Mouse (Mus musculus) cerebellum, adult 11 months (tissue): ENCODE data around the gene Dnajc11.

ENCODE experiments used
- DNase-seq: peaks from one replicate; pipeline ENCODE4 v3.0.0; 2022

Dnajc11 gene

GRCm38 (mm10) chr4:151933505-151934214 lies at the start of gene Dnajc11:
Dnajc11 (plus strand) TSS chr4:151933691.
- peak; percentile 91 for DNase-seq

- no peak for DNase-seq
Measured at GRCm38 (mm10) chr4:151893241-151893640, 40.2 kb upstream of the Dnajc11 start.

GRCm38 (mm10) chr4:151894926-151895325 lies 38.6 kb upstream of the Dnajc11 start:
- DNase-seq, result no peak

- no peak for DNase-seq
Measured at GRCm38 (mm10) chr4:151895624-151896023, 37.9 kb upstream of the Dnajc11 start.

GRCm38 (mm10) chr4:151897069-151897617 lies 36.3 kb upstream of the Dnajc11 start:
- no peak for DNase-seq

- no peak for DNase-seq
Measured at GRCm38 (mm10) chr4:151898600-151899245, 34.8 kb upstream of the Dnajc11 start.

GRCm38 (mm10) chr4:151899707-151900384 lies 33.6 kb upstream of the Dnajc11 start:
- DNase-seq, result no peak

GRCm38 (mm10) chr4:151900735-151901134 lies 32.8 kb upstream of the Dnajc11 start:
- DNase-seq, result no peak

GRCm38 (mm10) chr4:151901422-151901821 lies 32.1 kb upstream of the Dnajc11 start:
- DNase-seq, result no peak

GRCm38 (mm10) chr4:151902046-151902688 lies 31.3 kb upstream of the Dnajc11 start:
- no peak for DNase-seq

GRCm38 (mm10) chr4:151902689-151903241 lies 30.7 kb upstream of the Dnajc11 start:
- peak; percentile 51 for DNase-seq

- no peak for DNase-seq
Measured at GRCm38 (mm10) chr4:151904098-151904497, 29.4 kb upstream of the Dnajc11 start.

GRCm38 (mm10) chr4:151905621-151906020 lies 27.9 kb upstream of the Dnajc11 start:
- no peak for DNase-seq

GRCm38 (mm10) chr4:151907577-151908343 lies 25.7 kb upstream of the Dnajc11 start:
- no peak for DNase-seq

- DNase-seq, result no peak
Measured at GRCm38 (mm10) chr4:151908809-151909208, 24.7 kb upstream of the Dnajc11 start.

- no peak for DNase-seq
Measured at GRCm38 (mm10) chr4:151916271-151916670, 17.2 kb upstream of the Dnajc11 start.

- DNase-seq, result no peak
Measured at GRCm38 (mm10) chr4:151919135-151919840, 14.2 kb upstream of the Dnajc11 start.

GRCm38 (mm10) chr4:151919900-151920643 lies 13.4 kb upstream of the Dnajc11 start:
- DNase-seq, result peak; percentile 57

GRCm38 (mm10) chr4:151922124-151922523 lies 11.4 kb upstream of the Dnajc11 start:
- no peak for DNase-seq
